Mouse (Mus musculus) lung, embryonic 14.5 days (tissue): Measurements from ENCODE around the gene Lrrc4b. TPM values are rescaled to one million over a fixed set of nuclear protein-coding genes. Genes with fewer than 3 reads are reported as not detected.
A peak's percentile ranks its signal among the peaks of the same experiment; 100 is the strongest.

Experiments used
- ATAC-seq: fragments of 200-750 bp; cut with Nextera tagmentation; 2 replicates; pipeline ENCODE4 v1.8.0; 2017; ENCODE audit warnings: mild to moderate bottlenecking, moderate TSS enrichment, moderate library complexity; ENCODE audit not compliant: insufficient read depth
- DNase-seq: peaks from one replicate; pipeline ENCODE4 v3.0.0-alpha.2; 2015
- H3K27ac ChIP-seq: fragments of 300-500 bp; sonication (generic); 2 replicates; pipeline ENCODE4 v1.5.1; 2014; ENCODE audit warnings: low read depth, mild to moderate bottlenecking, moderate library complexity
- H3K27me3 ChIP-seq: fragments of 300-500 bp; sonication (generic); 2 replicates; pipeline ENCODE4 v1.6.1; 2014; ENCODE audit warnings: low read length, control low read depth; ENCODE audit not compliant: insufficient read depth
- H3K36me3 ChIP-seq: fragments of 300-500 bp; sonication (generic); 2 replicates; pipeline ENCODE4 v1.6.1; 2014; ENCODE audit warnings: control low read depth; ENCODE audit not compliant: insufficient read depth
- H3K4me1 ChIP-seq: fragments of 300-500 bp; sonication (generic); 2 replicates; pipeline ENCODE4 v1.6.1; 2014; ENCODE audit warnings: antibody characterized with exemption, control low read depth; ENCODE audit not compliant: insufficient read depth
- H3K4me2 ChIP-seq: fragments of 300-500 bp; sonication (generic); 2 replicates; pipeline ENCODE4 v1.6.1; 2014; ENCODE audit warnings: mild to moderate bottlenecking
- H3K4me3 ChIP-seq: fragments of 300-500 bp; sonication (generic); 2 replicates; pipeline ENCODE4 v1.5.1; 2014; ENCODE audit warnings: low read depth, low read length
- H3K9ac ChIP-seq: fragments of 300-500 bp; sonication (generic); 2 replicates; pipeline ENCODE4 v1.6.1; 2014
- H3K9me3 ChIP-seq: fragments of 300-500 bp; sonication (generic); 2 replicates; pipeline ENCODE4 v1.6.1; 2016; ENCODE audit warnings: low read depth, low read length, control low read depth
- CTCF ChIP-seq: IDR thresholded peaks from 2 replicates; pipeline ENCODE4 v1.5.1; 2016; ENCODE audit warnings: antibody characterized with exemption, low read depth
- WGBS: fragments of 180-500 bp; shearing (Covaris S2); extraction: QIAGEN DNeasy Blood & Tissue Kit; methylation state at CpG from one replicate; pipeline ENCODE4 v1.1.7; 2014; 5-methylcytosine and 5-hydroxymethylcytosine counted together
- polyA plus RNA-seq: library from polyadenylated mRNA; unstranded; fragments of >200 nt; fragmentation: Nextera tagmentation; extraction: Ambion mirVana; gene quantifications from 2 replicates; pipeline ENCODE4 v1.2.1, GENCODE M21; 2014

Gene Lrrc4b
- polyA plus RNA-seq, 1 experiment from 2014 or later, result 1.5 TPM

DNA sequence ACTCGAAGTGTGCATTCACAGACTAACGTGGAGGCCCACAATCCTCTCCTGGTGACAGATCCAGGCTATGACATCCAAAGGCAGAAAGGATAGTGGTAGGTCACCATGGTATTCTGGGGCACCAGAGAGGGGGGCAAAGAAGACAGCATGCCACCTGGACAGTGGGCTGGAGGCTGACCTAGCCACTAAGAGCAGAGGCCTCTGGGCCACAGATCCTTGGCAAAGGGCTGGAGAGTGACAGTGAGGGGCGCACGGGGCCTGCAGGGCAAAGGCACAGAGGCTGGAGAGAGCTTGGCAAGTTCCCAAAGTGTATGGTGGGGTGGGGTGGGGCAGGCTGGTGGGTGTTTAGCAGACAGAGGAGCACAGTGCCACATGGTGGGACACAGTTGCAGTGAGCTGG lies 61.5 kb downstream of the Lrrc4b start:
- H3K27ac ChIP-seq, result no peak overlapping the region
- peaks cover 48% of the 10 kb centered on the region for H3K36me3 ChIP-seq
- H3K4me2 ChIP-seq, result no peak overlapping the region
- H3K9ac ChIP-seq, result no peak overlapping the region
- H3K9me3 ChIP-seq, result no peaks in the 10 kb centered on the region
- H3K27me3 ChIP-seq, result no peaks in the 10 kb centered on the region
- 89% methylated on average over 4 of the region's 4 CpGs for WGBS
- DNase-seq (no peak), ATAC-seq (no peak)
- peaks cover 2% of the 10 kb centered on the region; the same call in 1 of the 2 replicates for H3K4me1 ChIP-seq
- TF ChIP-seq CTCF, result no peak
- H3K4me3 ChIP-seq, result no peak overlapping the region

DNA sequence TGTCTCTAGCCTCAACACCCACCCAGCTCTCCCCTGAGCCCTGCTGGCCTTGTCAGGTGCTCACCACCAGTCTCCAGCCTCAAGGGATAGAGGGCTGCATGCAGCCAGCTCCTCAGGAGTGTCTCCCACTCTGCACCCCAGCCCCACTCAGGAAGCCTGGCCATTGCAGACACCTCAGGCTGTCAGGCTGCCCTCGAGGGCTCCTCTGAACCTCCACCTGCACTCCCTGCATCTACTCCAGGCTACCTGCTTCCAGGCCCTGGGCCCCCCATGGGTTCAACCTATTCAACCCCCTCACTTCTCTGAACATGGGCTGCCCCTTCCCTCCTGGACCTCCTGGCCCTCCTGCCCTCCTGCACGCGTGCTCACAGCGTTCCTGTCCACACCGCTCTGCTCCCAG lies 62.6 kb downstream of the Lrrc4b start:
- no peak for DNase-seq
- H3K4me2 ChIP-seq, result no peak overlapping the region
- H3K36me3 ChIP-seq, result peaks cover 48% of the 10 kb centered on the region
- ATAC-seq, result no peak
- 95% methylated on average over 5 of the region's 5 CpGs for WGBS
- no peak overlapping the region for H3K4me3 ChIP-seq
- H3K9ac ChIP-seq, result no peak overlapping the region
- TF ChIP-seq CTCF, result no peak
- no peak overlapping the region for H3K27ac ChIP-seq
- H3K4me1 ChIP-seq, result peaks cover 7% of the 10 kb centered on the region
- H3K27me3 ChIP-seq, result no peaks in the 10 kb centered on the region
- H3K9me3 ChIP-seq, result no peaks in the 10 kb centered on the region

DNA sequence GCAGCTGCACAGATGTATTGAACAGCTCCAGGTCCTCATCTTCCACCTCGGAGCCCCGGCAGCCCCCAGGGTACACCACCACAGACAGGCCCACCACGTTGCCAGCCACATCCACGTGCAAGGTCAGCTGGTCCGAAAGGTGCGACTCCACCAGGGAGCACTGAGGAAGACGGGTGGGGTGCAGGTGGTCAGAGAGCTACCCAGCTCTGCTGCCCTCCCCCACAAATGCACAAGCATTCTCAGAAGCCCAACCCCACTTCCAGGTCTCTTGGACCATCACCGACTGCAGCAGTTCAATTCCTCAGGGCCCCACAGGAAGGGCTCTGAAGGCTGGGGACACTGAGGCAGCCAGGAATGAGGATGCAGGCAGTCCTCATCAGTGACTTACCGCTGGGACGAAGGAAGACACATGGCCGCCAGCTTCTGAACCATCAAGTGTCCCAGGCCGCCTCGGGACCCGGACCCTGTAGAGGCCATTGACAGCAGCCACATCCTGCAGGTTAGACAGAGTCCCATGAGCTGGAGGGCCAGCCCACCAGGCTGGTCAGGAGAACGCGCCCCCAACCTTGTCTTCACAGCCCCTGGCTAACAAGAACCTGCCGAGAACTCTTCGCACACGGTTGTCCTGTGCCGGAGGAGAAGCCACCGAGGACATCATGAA lies 63.5 kb downstream of the Lrrc4b start:
- Histone ChIP-seq H3K27ac (no peak overlapping the region), H3K4me2 (no peak overlapping the region), H3K36me3 (peaks cover 48% of the 10 kb centered on the region), H3K9ac (no peak overlapping the region), H3K27me3 (no peaks in the 10 kb centered on the region), H3K9me3 (no peaks in the 10 kb centered on the region), H3K4me1 (peaks cover 7% of the 10 kb centered on the region), H3K4me3 (no peak overlapping the region)
- WGBS, result 89% methylated on average over 21 of the region's 21 CpGs
- TF ChIP-seq CTCF, result no peak
- no peak for DNase-seq
- ATAC-seq, result no peak

DNA sequence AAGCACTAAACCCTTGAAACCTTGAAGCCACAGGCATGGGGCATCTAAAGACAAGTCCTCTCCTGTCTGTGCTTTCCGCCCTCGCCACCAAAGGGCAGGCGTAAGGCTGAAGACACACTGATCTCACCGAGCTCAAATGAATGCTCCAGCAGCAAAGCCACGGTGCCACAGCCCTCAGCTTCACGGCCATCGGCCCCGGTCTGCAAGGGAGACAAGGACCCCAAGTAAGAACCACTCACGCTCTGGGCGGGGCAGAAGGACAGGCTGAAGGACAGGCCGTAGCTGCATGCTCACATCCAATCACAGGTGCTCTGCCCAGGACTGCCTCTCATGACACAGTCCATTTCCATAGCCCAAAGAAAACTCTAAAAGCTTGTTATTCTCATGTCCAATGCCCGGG lies 65.9 kb downstream of the Lrrc4b start:
- no peak for DNase-seq
- Histone ChIP-seq H3K4me2 (peak overlapping the region; percentile 94; the same call in 1 of the 2 replicates), H3K4me3 (no peak overlapping the region), H3K27me3 (peaks cover 3% of the 10 kb centered on the region; the same call in 1 of the 2 replicates), H3K9ac (no peak overlapping the region), H3K27ac (no peak overlapping the region), H3K36me3 (peaks cover 37% of the 10 kb centered on the region), H3K9me3 (no peaks in the 10 kb centered on the region), H3K4me1 (peaks cover 7% of the 10 kb centered on the region)
- WGBS, result 90% methylated on average over 12 of the region's 12 CpGs
- no peak for ATAC-seq
- TF ChIP-seq CTCF, result no peak

DNA sequence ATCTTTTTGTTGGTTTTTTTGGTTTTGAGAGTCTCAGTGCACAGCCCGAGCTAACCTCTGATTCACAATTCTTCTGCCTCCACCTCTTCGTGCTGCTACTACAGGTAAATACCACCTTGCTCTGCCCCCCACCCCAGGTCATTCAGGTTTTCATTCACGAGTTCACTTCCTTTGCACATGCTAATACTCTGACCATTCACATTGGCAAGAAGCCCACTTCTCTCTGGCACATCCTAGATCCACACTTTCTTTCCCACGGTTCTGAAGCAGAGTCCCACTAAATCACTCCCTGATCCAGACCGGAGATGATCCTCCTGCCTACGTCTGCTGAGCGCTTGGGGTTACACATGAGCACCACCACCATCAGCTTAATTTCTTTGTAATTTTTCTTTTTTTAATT lies 66.3 kb downstream of the Lrrc4b start:
- no peak for TF ChIP-seq CTCF
- Histone ChIP-seq H3K27me3 (peaks cover 4% of the 10 kb centered on the region; the same call in 1 of the 2 replicates), H3K9ac (peak overlapping the region; percentile 80), H3K4me2 (peak overlapping the region; percentile 94), H3K4me1 (peaks cover 7% of the 10 kb centered on the region), H3K9me3 (no peaks in the 10 kb centered on the region), H3K4me3 (peak overlapping the region; percentile 70), H3K27ac (no peak overlapping the region), H3K36me3 (peaks cover 33% of the 10 kb centered on the region)
- no peak for ATAC-seq
- DNase-seq, result no peak
- WGBS, result 73% methylated on average over 7 of the region's 7 CpGs

DNA sequence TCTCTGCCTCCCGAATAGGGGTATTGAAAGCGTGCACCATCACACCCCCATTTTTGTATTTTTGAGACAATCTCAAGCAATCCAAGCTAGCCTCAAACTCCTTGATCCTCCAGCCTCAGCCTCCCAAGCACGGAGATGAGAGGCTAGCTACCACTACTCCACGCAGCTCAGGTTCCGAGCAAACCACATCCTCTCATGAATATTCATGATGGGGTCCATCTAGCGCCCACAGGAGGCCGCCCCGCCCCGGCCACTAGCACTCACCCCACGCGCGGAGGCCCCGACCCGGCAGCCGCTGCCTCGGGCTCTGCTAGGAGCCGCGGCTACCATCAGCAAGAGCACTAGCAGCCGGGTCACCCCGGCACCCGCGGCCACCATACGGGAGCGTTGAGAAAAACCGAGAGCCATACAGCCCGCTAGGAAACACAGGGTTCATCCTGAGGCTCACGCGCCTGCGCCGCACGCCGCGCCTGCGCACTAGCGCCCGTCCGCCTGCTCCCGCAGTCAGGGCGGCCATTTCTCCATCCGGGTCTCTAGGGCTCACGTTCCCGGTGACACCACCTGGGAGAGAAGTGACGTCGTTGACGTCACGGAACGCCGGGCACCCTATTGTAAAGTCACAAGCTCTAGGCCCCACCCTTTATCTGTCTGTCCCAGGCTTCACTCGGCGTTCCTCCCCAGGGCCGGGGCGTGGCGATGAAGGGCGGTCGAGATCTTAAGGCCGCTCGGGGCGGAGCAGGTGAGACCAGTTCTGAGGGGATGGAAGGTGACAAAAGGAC lies 67.4 kb downstream of the Lrrc4b start, which contains the start of the genes Emc10 and Fam71e1:
Gene Emc10 (minus strand): TSS at position 538 of the 779 bp plus-strand sequence.
Gene Fam71e1 (plus strand): TSS at position 590 of the 779 bp plus-strand sequence.
- no peak for TF ChIP-seq CTCF
- under 1% methylated on average over 58 of the region's 58 CpGs for WGBS
- peaks cover 7% of the 10 kb centered on the region for H3K4me1 ChIP-seq
- peak within 1 kb of the TSS; percentile 80 for H3K9ac ChIP-seq
- DNase-seq (peak; percentile 100), ATAC-seq (peak; percentile 96)
- peak within 1 kb of the TSS; percentile 70 for H3K4me3 ChIP-seq
- peak within 1 kb of the TSS; percentile 94 for H3K4me2 ChIP-seq
- H3K36me3 ChIP-seq, result peaks cover 23% of the 10 kb centered on the region
- peak within 1 kb of the TSS; percentile 91 for H3K27ac ChIP-seq
- no peaks in the 10 kb centered on the region for H3K9me3 ChIP-seq
- H3K27me3 ChIP-seq, result peaks cover 4% of the 10 kb centered on the region; the same call in 1 of the 2 replicates

DNA sequence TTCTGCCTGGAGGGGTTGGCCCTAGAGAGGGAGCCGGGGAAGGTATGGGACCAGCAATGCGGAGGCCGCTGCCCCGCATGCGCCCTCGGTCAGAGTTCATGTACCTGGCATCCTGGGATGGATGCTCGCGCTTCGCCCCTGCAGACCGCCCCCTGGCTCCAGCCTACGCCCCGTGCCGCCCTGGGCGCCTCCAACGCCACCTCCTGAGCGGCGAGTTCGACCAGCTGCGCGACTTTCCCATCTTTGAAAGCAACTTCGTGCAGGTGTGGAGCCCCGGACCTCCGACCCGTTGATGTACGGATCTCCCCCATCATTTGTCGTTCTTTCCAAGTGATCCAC lies 67.9 kb downstream of the Lrrc4b start:
- H3K9ac ChIP-seq, result peak overlapping the region; percentile 80
- H3K4me2 ChIP-seq, result peak overlapping the region; percentile 94
- H3K36me3 ChIP-seq, result peaks cover 18% of the 10 kb centered on the region
- ATAC-seq (no peak), DNase-seq (no peak)
- peaks cover 7% of the 10 kb centered on the region for H3K4me1 ChIP-seq
- WGBS, result 1% methylated on average over 26 of the region's 26 CpGs
- H3K4me3 ChIP-seq, result peak overlapping the region; percentile 70
- H3K9me3 ChIP-seq, result no peaks in the 10 kb centered on the region
- TF ChIP-seq CTCF, result peak; percentile 38
- H3K27ac ChIP-seq, result peak overlapping the region; percentile 86
- H3K27me3 ChIP-seq, result peaks cover 4% of the 10 kb centered on the region; the same call in 1 of the 2 replicates
